Mouse (Mus musculus): ENCODE results near the gene Polr3h. TPM values are rescaled to one million over a fixed set of nuclear protein-coding genes. Genes with fewer than 3 reads are reported as not detected.

The Polr3h gene
- polyA plus RNA-seq, 1 experiment = 12.4 TPM

- WGBS = 34% methylated on average over 1 of the region's 1 CpGs
- no peak overlapping the region for H3K4me3 ChIP-seq (replicated peaks; ENCODE audit: control insufficient read depth, low read depth, low read length)
- no peak for TF ChIP-seq POLR2A (IDR thresholded peaks at IDR 0.05; ENCODE audit: borderline replicate concordance, control insufficient read depth, low read depth, low read length)
- H3K27ac ChIP-seq (ENCODE audit: control insufficient read depth, insufficient read depth, low read depth, low read length, poor library complexity) = peak overlapping the region; percentile 84
- no peaks in the 10 kb centered on the region; the same call in 1 of the 2 replicates for H3K4me1 ChIP-seq (ENCODE audit: control insufficient read depth, insufficient read depth, low read length)
Observed at GRCm38 (mm10) chr15:81933986-81934385, 7.9 kb upstream of the Polr3h start.

- Histone ChIP-seq H3K4me1 (ENCODE audit: control insufficient read depth, insufficient read depth, low read length) (peaks cover 2% of the 10 kb centered on the region; the same call in 1 of the 2 replicates), H3K4me3 (replicated peaks; ENCODE audit: control insufficient read depth, low read depth, low read length) (no peak overlapping the region), H3K27ac (ENCODE audit: control insufficient read depth, insufficient read depth, low read depth, low read length, poor library complexity) (peak overlapping the region; percentile 86)
- TF ChIP-seq CTCF (IDR thresholded peaks at IDR 0.05; ENCODE audit: control insufficient read depth, insufficient read depth, low read length) = no peak
- no peak for TF ChIP-seq POLR2A (IDR thresholded peaks at IDR 0.05; ENCODE audit: borderline replicate concordance, control insufficient read depth, low read depth, low read length)
- 24% methylated on average over 12 of the region's 12 CpGs for WGBS
Observed at GRCm38 (mm10) chr15:81932951-81933470, 7.0 kb upstream of the Polr3h start.

- H3K4me1 ChIP-seq (ENCODE audit: control insufficient read depth, insufficient read depth, low read length) = peaks cover 12% of the 10 kb centered on the region
- no peak overlapping the region for H3K4me3 ChIP-seq (replicated peaks; ENCODE audit: control insufficient read depth, low read depth, low read length)
- peak overlapping the region; percentile 54 for H3K27ac ChIP-seq (ENCODE audit: control insufficient read depth, insufficient read depth, low read depth, low read length, poor library complexity)
- no peak for TF ChIP-seq CTCF (IDR thresholded peaks at IDR 0.05; ENCODE audit: control insufficient read depth, insufficient read depth, low read length)
- no peak for TF ChIP-seq POLR2A (IDR thresholded peaks at IDR 0.05; ENCODE audit: borderline replicate concordance, control insufficient read depth, low read depth, low read length)
- WGBS = 12% methylated on average over 11 of the region's 11 CpGs
Observed at GRCm38 (mm10) chr15:81928277-81928676, 2.2 kb upstream of the Polr3h start.

GRCm38 (mm10) chr15:81927741-81928140 is 1.7 kb upstream of the Polr3h start:
- no peak overlapping the region for H3K4me3 ChIP-seq (replicated peaks; ENCODE audit: control insufficient read depth, low read depth, low read length)
- peaks cover 12% of the 10 kb centered on the region for H3K4me1 ChIP-seq (ENCODE audit: control insufficient read depth, insufficient read depth, low read length)
- TF ChIP-seq POLR2A (IDR thresholded peaks at IDR 0.05; ENCODE audit: borderline replicate concordance, control insufficient read depth, low read depth, low read length) (no peak), CTCF (IDR thresholded peaks at IDR 0.05; ENCODE audit: control insufficient read depth, insufficient read depth, low read length) (no peak)
- peak overlapping the region; percentile 59 for H3K27ac ChIP-seq (ENCODE audit: control insufficient read depth, insufficient read depth, low read depth, low read length, poor library complexity)
- 13% methylated on average over 4 of the region's 4 CpGs for WGBS

GRCm38 (mm10) chr15:81926446-81926822 is 394 bp upstream of the Polr3h start:
- TF ChIP-seq POLR2A (IDR thresholded peaks at IDR 0.05; ENCODE audit: borderline replicate concordance, control insufficient read depth, low read depth, low read length) = no peak
- no peak for TF ChIP-seq CTCF (IDR thresholded peaks at IDR 0.05; ENCODE audit: control insufficient read depth, insufficient read depth, low read length)
- H3K4me3 ChIP-seq (replicated peaks; ENCODE audit: control insufficient read depth, low read depth, low read length) = no peak overlapping the region
- H3K4me1 ChIP-seq (ENCODE audit: control insufficient read depth, insufficient read depth, low read length) = peaks cover 12% of the 10 kb centered on the region

GRCm38 (mm10) chr15:81924933-81925332 is 1.1 kb downstream of the Polr3h start:
- Histone ChIP-seq H3K4me3 (replicated peaks; ENCODE audit: control insufficient read depth, low read depth, low read length) (peak overlapping the region; percentile 79), H3K4me1 (ENCODE audit: control insufficient read depth, insufficient read depth, low read length) (peaks cover 12% of the 10 kb centered on the region), H3K27ac (ENCODE audit: control insufficient read depth, insufficient read depth, low read depth, low read length, poor library complexity) (0 out of 2 replicates have a peak overlapping the region, but pooled peaks have one; percentile 19)
- 61% methylated on average over 11 of the region's 11 CpGs for WGBS
- TF ChIP-seq CTCF (IDR thresholded peaks at IDR 0.05; ENCODE audit: control insufficient read depth, insufficient read depth, low read length) (no peak), POLR2A (IDR thresholded peaks at IDR 0.05; ENCODE audit: borderline replicate concordance, control insufficient read depth, low read depth, low read length) (no peak)

More at GRCm38 (mm10) chr15:81926446-81926822, 394 bp upstream of the Polr3h start:
- WGBS = 35% methylated on average over 9 of the region's 9 CpGs
- H3K27ac ChIP-seq (ENCODE audit: control insufficient read depth, insufficient read depth, low read depth, low read length, poor library complexity) = no peak overlapping the region

- 81% methylated on average over 5 of the region's 5 CpGs for WGBS
- no peak overlapping the region for H3K27ac ChIP-seq (ENCODE audit: control insufficient read depth, insufficient read depth, low read depth, low read length, poor library complexity)
- H3K4me3 ChIP-seq (replicated peaks; ENCODE audit: control insufficient read depth, low read depth, low read length) = no peak overlapping the region
- TF ChIP-seq CTCF (IDR thresholded peaks at IDR 0.05; ENCODE audit: control insufficient read depth, insufficient read depth, low read length) (no peak), POLR2A (IDR thresholded peaks at IDR 0.05; ENCODE audit: borderline replicate concordance, control insufficient read depth, low read depth, low read length) (no peak)
- peaks cover 7% of the 10 kb centered on the region; the same call in 1 of the 2 replicates for H3K4me1 ChIP-seq (ENCODE audit: control insufficient read depth, insufficient read depth, low read length)
Observed at GRCm38 (mm10) chr15:81921255-81921654, 4.8 kb downstream of the Polr3h start.

- H3K27ac ChIP-seq (ENCODE audit: control insufficient read depth, insufficient read depth, low read depth, low read length, poor library complexity) = no peak overlapping the region
- TF ChIP-seq CTCF (IDR thresholded peaks at IDR 0.05; ENCODE audit: control insufficient read depth, insufficient read depth, low read length) (no peak), POLR2A (IDR thresholded peaks at IDR 0.05; ENCODE audit: borderline replicate concordance, control insufficient read depth, low read depth, low read length) (no peak)
- H3K4me1 ChIP-seq (ENCODE audit: control insufficient read depth, insufficient read depth, low read length) = peaks cover 7% of the 10 kb centered on the region; the same call in 1 of the 2 replicates
- WGBS = 87% methylated on average over 10 of the region's 10 CpGs
- H3K4me3 ChIP-seq (replicated peaks; ENCODE audit: control insufficient read depth, low read depth, low read length) = no peak overlapping the region
Observed at GRCm38 (mm10) chr15:81920546-81921217, 5.4 kb downstream of the Polr3h start.
